Mouse (Mus musculus) small intestine, adult 2 months (tissue): ENCODE data around the gene D630039A03Rik. TPM values are rescaled to one million over a fixed set of nuclear protein-coding genes. Genes with fewer than 3 reads are reported as not detected.
"Not testable (repeated sequence)": the region's sequence is repeated elsewhere in the genome, so short reads cannot be mapped to it uniquely, and the experiment has no call there.

Experiments
- H3K27ac ChIP-seq: fragments of 200-500 bp; 2 replicates; pipeline ENCODE4 v1.5.1; 2012; ENCODE audit warnings: low read depth, low read length, control low read depth, inconsistent platforms; ENCODE audit not compliant: insufficient read depth
- H3K27me3 ChIP-seq: fragments of 200-500 bp; 2 replicates; pipeline ENCODE4 v1.6.1; 2012; ENCODE audit warnings: mild to moderate bottlenecking, moderate library complexity, low read length, inconsistent platforms; ENCODE audit not compliant: control insufficient read depth, insufficient read depth
- H3K36me3 ChIP-seq: fragments of 200-500 bp; 2 replicates; pipeline ENCODE4 v1.6.1; 2012; ENCODE audit warnings: mild to moderate bottlenecking, low read length, control low read depth, inconsistent platforms; ENCODE audit not compliant: control insufficient read depth, insufficient read depth
- H3K4me1 ChIP-seq: fragments of 200-500 bp; 2 replicates; pipeline ENCODE4 v1.6.1; 2012; ENCODE audit warnings: low read length, inconsistent platforms, mixed read lengths; ENCODE audit not compliant: control insufficient read depth, insufficient read depth, insufficient read length
- H3K4me3 ChIP-seq: fragments of 200-500 bp; 2 replicates; pipeline ENCODE4 v1.5.1; 2012; ENCODE audit warnings: low read depth, mild to moderate bottlenecking, control low read depth, inconsistent platforms, low read length, moderate library complexity
- CTCF ChIP-seq: fragments of 200-500 bp; IDR thresholded peaks from 2 replicates; pipeline ENCODE4 v1.5.1; 2012; ENCODE audit warnings: low read depth, mild to moderate bottlenecking, control low read depth, inconsistent platforms, low read length, moderate library complexity, mixed read lengths; ENCODE audit not compliant: insufficient replicate concordance, insufficient read length; ENCODE audit errors: extremely low read depth
- POLR2A ChIP-seq: fragments of 200-500 bp; IDR thresholded peaks from 2 replicates; pipeline ENCODE4 v1.6.1; 2012; ENCODE audit warnings: low read depth, mild to moderate bottlenecking, control low read depth, inconsistent platforms, low read length, moderate library complexity
- WGBS: fragments of 180-500 bp; shearing (Covaris S2); methylation state at CpG from one replicate; pipeline ENCODE4 v1.1.7; 2018; 5-methylcytosine and 5-hydroxymethylcytosine counted together
- polyA plus RNA-seq: library from polyadenylated mRNA; depleted of rRNA; stranded (reverse); fragments of >200 nt; gene quantifications from 2 replicates; pipeline ENCODE4 v1.2.3, GENCODE M21; 2012

Gene D630039A03Rik
- polyA plus RNA-seq, 1 experiment: 13.4 TPM

GRCm38 (mm10) chr4:57902619-57903018, 13.5 kb downstream of the D630039A03Rik start:
- no peak overlapping the region for H3K27ac ChIP-seq
- TF ChIP-seq POLR2A (no peak), CTCF (no peak)
- peaks cover 2% of the 10 kb centered on the region; the same call in 1 of the 2 replicates for H3K4me1 ChIP-seq
- 66% methylated on average over 5 of the region's 5 CpGs for WGBS
- no peaks in the 10 kb centered on the region for H3K27me3 ChIP-seq
- no peak overlapping the region for H3K4me3 ChIP-seq
- no peaks in the 10 kb centered on the region for H3K36me3 ChIP-seq

- Histone ChIP-seq H3K27ac (no peak overlapping the region), H3K27me3 (no peaks in the 10 kb centered on the region), H3K4me1 (peaks cover 4% of the 10 kb centered on the region; the same call in 1 of the 2 replicates), H3K4me3 (no peak overlapping the region), H3K36me3 (no peaks in the 10 kb centered on the region)
- TF ChIP-seq POLR2A (no peak), CTCF (peak; percentile 85)
- 3% methylated on average over 4 of the region's 4 CpGs for WGBS
These were observed 14.9 kb downstream of the D630039A03Rik start for GRCm38 (mm10) chr4:57901210-57901609.

GRCm38 (mm10) chr4:57896631-57897030, 19.5 kb downstream of the D630039A03Rik start:
- H3K27ac ChIP-seq: no peak overlapping the region
- no peak for TF ChIP-seq POLR2A
- no peak for TF ChIP-seq CTCF
- H3K4me3 ChIP-seq: no peak overlapping the region
- H3K27me3 ChIP-seq: no peaks in the 10 kb centered on the region
- 83% methylated on average over 3 of the region's 3 CpGs for WGBS
- H3K36me3 ChIP-seq: no peaks in the 10 kb centered on the region
- H3K4me1 ChIP-seq: peaks cover 3% of the 10 kb centered on the region; the same call in 1 of the 2 replicates

GRCm38 (mm10) chr4:57895902-57896301, 20.2 kb downstream of the D630039A03Rik start:
- Histone ChIP-seq H3K36me3 (no peaks in the 10 kb centered on the region), H3K4me3 (no peak overlapping the region), H3K27me3 (no peaks in the 10 kb centered on the region), H3K4me1 (peaks cover 3% of the 10 kb centered on the region; the same call in 1 of the 2 replicates), H3K27ac (no peak overlapping the region)
- no peak for TF ChIP-seq CTCF
- TF ChIP-seq POLR2A: no peak
- WGBS: 72% methylated on average over 6 of the region's 6 CpGs

- TF ChIP-seq POLR2A (no peak), CTCF (no peak)
- Histone ChIP-seq H3K27me3 (no peaks in the 10 kb centered on the region), H3K27ac (no peak overlapping the region), H3K36me3 (no peaks in the 10 kb centered on the region), H3K4me3 (no peak overlapping the region), H3K4me1 (peaks cover 3% of the 10 kb centered on the region; the same call in 1 of the 2 replicates)
- 41% methylated on average over 5 of the region's 5 CpGs for WGBS
These were observed 21.0 kb downstream of the D630039A03Rik start for GRCm38 (mm10) chr4:57895140-57895539.

- 89% methylated on average over 10 of the region's 10 CpGs for WGBS
These were observed 24.0 kb downstream of the D630039A03Rik start for GRCm38 (mm10) chr4:57892001-57892586.

GRCm38 (mm10) chr4:57889773-57890172, 26.3 kb downstream of the D630039A03Rik start:
- H3K4me1 ChIP-seq: no peaks in the 10 kb centered on the region
- no peaks in the 10 kb centered on the region for H3K36me3 ChIP-seq
- 56% methylated on average over 8 of the region's 8 CpGs for WGBS
- H3K27ac ChIP-seq: no peak overlapping the region
- no peaks in the 10 kb centered on the region for H3K27me3 ChIP-seq
- H3K4me3 ChIP-seq: no peak overlapping the region
- TF ChIP-seq POLR2A (no peak), CTCF (no peak)

More at GRCm38 (mm10) chr4:57892001-57892586, 24.0 kb downstream of the D630039A03Rik start:
- TF ChIP-seq CTCF: no peak
- no peak for TF ChIP-seq POLR2A
- Histone ChIP-seq H3K27me3 (no peaks in the 10 kb centered on the region), H3K4me3 (no peak overlapping the region), H3K4me1 (peaks cover 3% of the 10 kb centered on the region; the same call in 1 of the 2 replicates), H3K36me3 (no peaks in the 10 kb centered on the region), H3K27ac (no peak overlapping the region)

GRCm38 (mm10) chr4:57888978-57889377, 27.1 kb downstream of the D630039A03Rik start:
- H3K36me3 ChIP-seq, H3K27me3 ChIP-seq, H3K27ac ChIP-seq, H3K4me1 ChIP-seq, H3K4me3 ChIP-seq: not testable (repeated sequence)
- WGBS: 91% methylated on average over 1 of the region's 1 CpGs
